Mouse (Mus musculus): ENCODE results near the gene Foxp1.

The Foxp1 gene

DNA sequence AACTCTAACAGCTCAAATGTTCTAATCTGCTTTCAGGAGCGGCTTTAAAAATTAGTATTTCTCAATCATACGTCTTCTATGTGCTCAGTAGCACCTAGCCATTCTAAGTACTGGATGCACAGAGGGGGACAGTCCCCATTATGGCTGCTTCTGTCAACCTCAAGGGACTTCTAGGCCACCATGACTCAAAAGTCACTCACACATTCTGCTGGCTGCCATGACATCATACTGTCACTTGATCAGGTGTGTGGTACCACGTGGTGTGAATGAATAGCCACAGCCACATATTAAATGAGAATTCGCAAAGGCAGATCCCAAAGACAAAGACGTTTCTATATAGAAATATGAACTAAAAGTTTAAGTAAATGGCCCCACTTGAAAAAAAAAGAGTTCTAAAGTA, 247.9 kb downstream of the Foxp1 start:
- DNase-seq, result no peak

GRCm38 (mm10) chr6:99274222-99274621, 248.3 kb downstream of the Foxp1 start:
- DNase-seq, result no peak

DNA sequence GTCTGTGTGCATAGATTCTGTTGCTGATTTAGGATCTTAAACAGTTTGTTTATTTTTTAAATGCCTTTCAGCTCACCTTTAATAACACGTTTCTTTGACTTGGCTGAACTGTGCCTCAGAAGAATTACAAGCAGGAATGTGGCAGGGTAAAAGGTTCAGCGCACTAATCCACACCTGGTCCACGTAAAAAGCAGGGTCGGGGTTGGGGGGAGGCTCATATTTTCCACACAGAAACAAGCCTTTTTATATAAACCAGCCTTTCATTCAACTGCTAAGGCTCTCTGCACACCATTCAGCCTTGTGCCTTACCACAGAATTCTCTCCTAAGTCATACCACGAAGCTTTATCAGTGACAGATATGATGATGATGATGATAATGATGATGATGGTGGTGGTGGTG, 249.3 kb downstream of the Foxp1 start:
- no peak for DNase-seq

DNA sequence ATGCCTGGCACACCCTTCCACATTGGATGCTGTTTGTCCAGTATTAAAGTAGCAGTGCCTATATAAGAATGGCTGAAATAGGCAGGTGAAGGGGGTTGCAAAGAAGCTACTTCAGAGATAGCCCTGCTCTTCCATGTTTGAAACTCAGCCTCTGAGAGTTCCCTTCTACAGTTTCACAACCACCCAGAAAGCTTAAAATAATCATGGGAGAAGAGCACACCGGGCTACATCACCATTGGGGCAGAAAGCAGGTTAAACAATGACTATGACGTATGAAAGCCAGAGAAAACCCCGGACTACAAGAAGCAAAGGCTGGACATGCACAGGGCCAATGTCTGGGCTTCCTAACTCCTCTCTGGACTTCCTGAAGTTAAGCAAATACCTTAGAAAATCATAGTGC, 250.3 kb downstream of the Foxp1 start:
- DNase-seq, result no peak

DNA sequence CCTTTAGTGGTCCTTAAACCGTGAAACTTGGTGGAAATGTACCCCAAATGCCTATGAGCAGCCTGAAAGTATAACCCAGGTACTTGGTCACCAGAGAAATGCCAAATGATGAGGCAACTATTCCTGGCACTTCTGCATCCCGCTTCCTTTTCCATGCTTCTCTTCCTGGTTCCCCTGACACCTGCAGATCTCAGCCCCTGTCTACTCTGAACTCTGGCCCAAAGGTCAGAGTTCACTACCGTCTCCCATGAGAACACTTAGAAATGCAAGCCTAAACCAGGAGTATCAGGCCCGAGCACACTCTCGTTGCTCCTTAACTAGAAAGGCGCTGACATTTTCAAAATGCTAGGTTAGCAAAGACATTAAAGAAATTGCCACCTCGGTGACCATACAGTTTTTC, 250.8 kb downstream of the Foxp1 start:
- DNase-seq, result no peak

DNA sequence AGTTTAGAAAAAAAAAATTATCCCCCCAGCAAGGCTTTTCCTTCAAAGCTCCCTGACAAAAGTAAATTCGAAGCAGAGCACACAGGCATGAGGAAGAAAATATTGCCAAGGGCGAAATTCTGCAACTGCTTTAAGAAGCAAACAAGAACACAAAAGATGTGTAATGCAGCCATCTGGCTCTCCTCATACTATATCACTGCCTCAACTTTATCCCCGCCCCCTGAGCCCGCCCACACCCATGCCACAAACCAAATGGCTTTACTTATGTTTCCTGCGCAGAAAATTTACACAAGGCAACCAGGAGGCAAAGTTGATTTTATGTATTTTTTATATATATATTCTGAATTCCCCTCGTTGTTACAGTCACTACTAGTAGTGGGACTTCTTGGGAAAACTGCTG, 252.6 kb downstream of the Foxp1 start:
- peak; percentile 25 for DNase-seq

DNA sequence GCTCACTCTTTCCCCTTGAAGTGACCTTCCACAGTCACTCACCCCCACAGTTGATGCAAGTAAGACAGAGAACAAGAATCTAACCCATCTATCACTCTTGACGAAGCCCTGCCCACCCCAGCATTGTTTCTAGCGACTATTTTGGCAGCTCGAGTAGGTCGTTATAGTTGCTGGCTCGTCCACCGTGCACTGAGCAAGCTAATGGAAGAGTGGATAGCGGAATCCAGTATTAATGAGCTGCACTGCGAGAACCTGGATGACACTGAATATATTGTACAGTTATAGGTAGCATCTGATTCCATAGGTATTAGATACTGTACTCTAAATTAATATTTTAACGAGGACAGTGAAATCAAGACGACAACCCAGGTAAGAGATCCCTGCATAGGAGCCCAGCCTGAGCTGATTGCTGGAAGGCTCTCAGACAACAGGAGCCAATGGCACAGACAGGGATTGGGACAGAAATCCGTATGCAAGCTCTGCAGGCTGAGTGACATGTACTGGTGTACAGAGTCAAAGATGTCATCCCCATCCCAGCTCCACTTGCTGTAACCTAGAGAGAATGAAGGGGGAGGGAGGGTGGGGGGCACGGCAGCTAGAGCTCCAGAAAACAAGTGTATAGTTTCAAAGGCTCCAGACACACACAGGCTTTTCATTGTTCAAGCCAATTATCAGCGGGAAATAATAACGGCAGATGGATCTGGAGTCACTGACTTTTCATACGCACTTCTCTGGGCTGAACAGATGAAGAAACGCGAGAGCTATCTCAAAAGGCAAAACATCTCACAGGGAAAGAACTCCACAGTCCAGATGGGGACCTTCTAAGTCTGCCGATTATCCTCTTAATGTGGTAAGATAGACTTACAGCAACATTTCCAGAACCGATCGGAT, 254.1 kb downstream of the Foxp1 start:
- no peak for DNase-seq

- DNase-seq, result peak; percentile 49
Measured at GRCm38 (mm10) chr6:99265945-99266656, 256.4 kb downstream of the Foxp1 start.

DNA sequence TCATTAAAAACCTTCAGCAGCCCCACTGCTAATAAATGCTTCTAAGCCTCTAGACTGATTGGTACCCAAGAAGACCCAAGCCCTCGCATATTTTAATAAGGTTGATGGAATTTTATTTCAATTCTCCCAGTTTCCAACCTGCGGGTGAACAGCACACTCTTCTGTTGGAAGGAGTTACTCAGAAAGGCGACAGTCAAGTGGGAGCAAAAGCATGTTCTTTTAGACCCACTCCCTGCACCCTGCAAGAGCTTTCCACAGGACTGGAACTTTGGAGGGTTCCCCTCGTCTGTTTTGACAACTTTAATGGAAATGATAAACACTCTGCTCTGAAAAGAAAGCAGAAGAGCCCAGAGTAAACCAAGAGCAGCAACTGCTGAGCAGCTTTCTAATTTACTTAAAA, 257.3 kb downstream of the Foxp1 start:
- peak; percentile 33 for DNase-seq

DNA sequence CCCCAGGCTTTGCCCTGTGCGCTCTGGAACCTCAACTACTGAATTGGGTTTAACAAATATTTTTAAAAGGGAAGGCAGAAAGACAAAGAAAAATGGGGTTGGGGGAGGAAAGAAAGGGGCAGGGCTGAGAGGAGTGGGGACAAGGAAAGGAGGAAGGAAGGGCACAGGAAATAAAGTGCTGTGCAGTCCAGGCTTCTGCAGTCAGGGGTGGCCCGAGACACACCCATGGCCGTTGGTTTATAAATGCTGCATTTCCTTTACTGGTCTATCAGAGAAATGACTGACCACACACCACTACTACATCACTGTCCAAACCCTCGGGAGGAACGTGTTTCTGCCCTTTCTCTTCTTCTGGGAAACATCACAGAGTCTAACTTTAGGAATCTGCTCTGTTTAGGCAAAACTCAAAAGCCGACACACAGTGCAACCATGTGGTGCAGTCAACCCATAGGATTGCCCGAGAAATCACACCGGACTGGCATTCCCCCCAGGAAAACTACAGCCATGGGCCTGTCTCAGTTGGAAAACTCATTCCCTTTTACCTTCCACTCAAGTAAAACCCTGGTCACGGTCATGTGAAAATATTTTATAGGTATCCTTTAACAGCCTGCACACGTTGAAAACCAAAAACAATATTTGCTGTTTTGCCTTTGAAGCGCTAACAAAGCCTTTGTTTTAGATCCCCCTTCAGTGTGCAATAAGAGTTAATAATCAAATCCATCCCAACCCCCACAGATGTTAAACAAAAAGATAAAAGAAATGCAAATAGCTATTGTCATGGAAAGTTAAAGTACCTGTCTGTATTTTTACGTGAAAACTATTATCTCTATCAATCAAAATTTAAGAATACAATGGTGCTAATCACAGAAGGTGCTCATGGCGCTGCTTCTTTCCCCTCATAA, 258.1 kb downstream of the Foxp1 start:
- no peak for DNase-seq

DNA sequence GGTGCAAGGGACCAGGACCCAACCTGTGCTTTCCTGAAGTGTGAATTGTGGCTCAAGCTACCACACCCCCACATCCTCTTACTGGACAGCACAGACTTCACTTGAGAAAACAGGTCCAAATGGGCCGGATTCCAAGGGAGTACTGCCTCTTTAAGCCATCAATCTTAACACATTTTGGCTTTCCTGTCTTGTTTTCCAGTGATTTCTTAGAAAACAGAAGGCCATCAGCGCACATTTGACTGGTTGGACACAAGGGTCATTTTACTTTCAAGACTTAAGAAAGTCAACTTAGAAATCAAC, 258.7 kb downstream of the Foxp1 start:
- no peak for DNase-seq

DNA sequence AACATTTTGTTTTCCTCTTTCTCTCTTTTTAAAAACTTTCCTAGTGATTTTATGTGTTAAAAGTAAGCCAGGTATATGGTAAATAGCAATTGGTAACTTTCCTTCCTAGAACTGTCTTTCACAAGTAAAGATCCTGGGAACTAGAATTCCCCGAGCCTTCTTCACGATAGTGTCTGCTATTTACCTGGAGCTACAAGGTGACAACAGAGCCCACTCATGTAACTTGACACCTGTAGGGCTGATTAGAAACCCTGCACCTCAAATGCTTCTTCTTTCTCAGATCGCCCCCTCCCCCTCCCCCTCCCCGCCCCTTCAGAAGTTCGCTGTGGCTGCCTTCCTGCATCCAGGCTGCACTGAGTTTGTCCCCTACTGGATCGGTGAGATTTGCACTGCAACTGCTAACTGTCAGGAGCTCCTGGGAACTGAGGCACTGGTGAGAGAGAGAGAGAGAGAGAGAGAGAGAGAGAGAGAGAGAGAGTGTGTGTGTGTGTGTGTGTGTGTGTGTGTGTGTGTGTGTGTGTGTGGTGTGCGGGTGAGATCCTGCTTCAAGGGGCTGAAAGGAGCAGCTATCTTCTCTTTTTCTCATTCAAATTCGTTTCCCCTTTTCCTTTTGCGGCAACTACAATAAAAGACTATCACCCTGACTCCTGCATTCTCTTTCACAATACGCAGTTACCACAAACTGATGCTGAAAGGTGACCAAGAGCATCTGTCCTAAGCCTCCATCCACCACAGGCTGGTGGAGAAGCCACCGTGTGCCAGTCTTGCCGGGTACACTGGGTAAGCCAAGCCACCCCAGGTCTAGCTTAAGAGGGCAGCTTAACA, 259.2 kb downstream of the Foxp1 start:
- peak; percentile 54 for DNase-seq

- no peak for DNase-seq
Measured at GRCm38 (mm10) chr6:99261737-99262130, 260.8 kb downstream of the Foxp1 start.

- no peak for DNase-seq
Measured at GRCm38 (mm10) chr6:99260941-99261736, 261.4 kb downstream of the Foxp1 start.

- no peak for DNase-seq
Measured at GRCm38 (mm10) chr6:99258346-99258745, 264.2 kb downstream of the Foxp1 start.

GRCm38 (mm10) chr6:99257676-99258075, 264.8 kb downstream of the Foxp1 start:
- no peak for DNase-seq

DNA sequence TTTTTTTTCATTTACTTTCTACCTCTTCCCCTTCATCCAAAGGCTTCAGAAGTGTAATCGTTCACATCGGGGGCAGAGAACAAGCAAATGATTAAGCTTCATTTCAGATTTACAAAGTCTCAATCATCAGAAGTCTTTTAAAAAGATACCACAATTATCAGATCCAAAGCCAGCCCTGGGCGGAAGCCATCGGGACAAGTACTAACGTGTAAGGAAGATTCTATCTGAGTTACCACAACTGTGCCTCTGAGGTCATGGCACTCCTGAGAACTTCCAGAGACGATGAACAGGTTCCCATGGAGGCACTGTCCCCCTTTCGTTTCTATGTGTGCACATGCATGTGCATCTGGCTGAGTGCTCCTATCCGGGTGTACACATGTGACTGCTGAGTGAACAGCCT, 269.2 kb downstream of the Foxp1 start:
- DNase-seq, result no peak

- DNase-seq, result no peak
Measured at GRCm38 (mm10) chr6:99252816-99253215, 269.7 kb downstream of the Foxp1 start.

- no peak for DNase-seq
Measured at GRCm38 (mm10) chr6:99251924-99252323, 270.6 kb downstream of the Foxp1 start.

DNA sequence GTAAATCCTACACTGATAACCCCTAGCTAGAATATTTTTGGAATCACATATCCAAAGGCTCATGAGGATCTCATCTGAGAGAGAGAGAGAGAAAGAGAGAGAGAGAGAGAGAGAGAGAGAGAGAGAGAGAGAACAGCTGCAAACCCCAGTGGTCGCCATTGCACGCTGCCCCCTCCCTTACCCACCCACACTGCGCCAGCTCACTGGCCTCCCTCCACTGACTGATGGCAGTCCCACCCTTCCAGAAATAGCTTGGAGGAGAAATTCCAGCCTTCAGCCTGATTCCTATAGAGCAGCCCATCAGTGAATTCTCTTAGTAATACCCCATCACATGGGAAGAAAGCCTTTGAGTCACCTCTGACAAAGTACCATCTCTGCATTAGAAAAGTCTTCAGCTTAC, 271.3 kb downstream of the Foxp1 start:
- DNase-seq, result no peak

GRCm38 (mm10) chr6:99249496-99250030, 273.0 kb downstream of the Foxp1 start:
- DNase-seq, result no peak
